Mouse (Mus musculus): ENCODE results near the gene Herc1. TPM values are rescaled to one million over a fixed set of nuclear protein-coding genes. Genes with fewer than 3 reads are reported as not detected.
"Not testable (repeated sequence)": the region's sequence is repeated elsewhere in the genome, so short reads cannot be mapped to it uniquely, and the experiment has no call there.

The Herc1 gene
- polyA plus RNA-seq, 1 experiment from 2014 or later, result 53.3 TPM

DNA sequence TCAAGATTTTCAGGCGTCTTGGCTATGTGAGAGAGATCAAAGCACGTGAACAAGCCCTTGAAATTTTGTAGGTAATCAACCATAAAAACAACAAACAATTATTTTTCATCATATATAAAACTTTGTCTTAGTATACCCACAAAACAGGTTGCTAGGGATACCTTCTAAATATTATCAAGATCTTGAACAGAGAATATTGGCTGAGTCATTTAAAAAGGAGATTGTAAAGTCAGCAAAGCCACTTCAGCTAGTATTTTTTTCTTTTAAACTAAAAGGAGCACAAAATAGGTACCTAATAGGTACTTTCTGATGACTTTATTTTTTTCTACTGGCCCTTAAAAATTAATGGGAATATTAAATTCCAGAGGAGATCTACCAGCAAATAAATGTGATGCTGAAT is 2.5 kb downstream of the Herc1 start:
- WGBS, result 69% methylated on average over 2 of the region's 2 CpGs
- Histone ChIP-seq H3K27ac (replicated peaks) (no peak overlapping the region), H3K9ac (replicated peaks) (0 out of 2 replicates have a peak overlapping the region, but pooled peaks have one; percentile 24), H3K36me3 (no peaks in the 10 kb centered on the region), H3K4me1 (peaks cover 25% of the 10 kb centered on the region), H3K4me2 (replicated peaks) (peak overlapping the region; percentile 78; the same call in 1 of the 2 replicates), H3K27me3 (no peaks in the 10 kb centered on the region), H3K9me3 (no peaks in the 10 kb centered on the region), H3K4me3 (no peak overlapping the region)
- ATAC-seq (replicated peaks), result no peak

GRCm38 (mm10) chr9:66359135-66359534 is 8.9 kb downstream of the Herc1 start:
- Histone ChIP-seq H3K36me3 (no peaks in the 10 kb centered on the region), H3K27ac (replicated peaks) (no peak overlapping the region), H3K4me1 (peaks cover 5% of the 10 kb centered on the region; the same call in 1 of the 2 replicates), H3K4me2 (replicated peaks) (no peak overlapping the region), H3K4me3 (no peak overlapping the region), H3K9me3 (no peaks in the 10 kb centered on the region), H3K9ac (replicated peaks) (no peak overlapping the region), H3K27me3 (no peaks in the 10 kb centered on the region)
- ATAC-seq (replicated peaks), result no peak
- WGBS, result 85% methylated on average over 4 of the region's 4 CpGs

DNA sequence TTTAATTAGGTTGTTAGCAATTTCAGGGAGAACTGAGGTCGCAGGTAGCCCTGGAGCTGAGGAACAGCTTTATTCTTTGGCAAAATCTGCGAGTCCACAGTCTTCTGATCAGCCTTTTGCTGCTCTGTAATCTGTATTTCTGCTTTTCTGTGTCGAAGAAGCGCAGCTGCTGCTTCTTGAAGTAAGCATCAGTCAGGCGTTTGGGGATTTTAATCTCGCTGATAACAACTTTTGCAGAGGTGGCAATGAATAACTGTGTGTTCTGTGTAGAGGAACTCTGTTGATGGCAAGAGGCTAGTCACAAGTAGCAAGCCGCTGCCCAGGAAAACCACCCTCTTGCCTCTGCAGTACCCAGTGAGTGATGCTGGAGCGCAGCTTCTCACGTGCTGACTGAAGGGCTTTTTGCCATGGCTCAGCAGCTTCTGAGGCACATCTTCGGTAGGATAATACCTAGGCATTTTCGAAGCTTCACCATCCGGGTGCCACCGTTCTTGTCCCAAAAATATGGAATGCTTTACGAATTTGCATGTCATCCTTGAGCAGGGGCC is 10.0 kb downstream of the Herc1 start:
- Histone ChIP-seq H3K4me1 (peaks cover 5% of the 10 kb centered on the region; the same call in 1 of the 2 replicates), H3K4me2 (replicated peaks) (no peak overlapping the region), H3K36me3 (no peaks in the 10 kb centered on the region), H3K27me3 (no peaks in the 10 kb centered on the region), H3K27ac (replicated peaks) (no peak overlapping the region), H3K9me3 (no peaks in the 10 kb centered on the region), H3K9ac (replicated peaks) (no peak overlapping the region), H3K4me3 (no peak overlapping the region)
- 75% methylated on average over 14 of the region's 14 CpGs for WGBS
- no peak for ATAC-seq (replicated peaks)

DNA sequence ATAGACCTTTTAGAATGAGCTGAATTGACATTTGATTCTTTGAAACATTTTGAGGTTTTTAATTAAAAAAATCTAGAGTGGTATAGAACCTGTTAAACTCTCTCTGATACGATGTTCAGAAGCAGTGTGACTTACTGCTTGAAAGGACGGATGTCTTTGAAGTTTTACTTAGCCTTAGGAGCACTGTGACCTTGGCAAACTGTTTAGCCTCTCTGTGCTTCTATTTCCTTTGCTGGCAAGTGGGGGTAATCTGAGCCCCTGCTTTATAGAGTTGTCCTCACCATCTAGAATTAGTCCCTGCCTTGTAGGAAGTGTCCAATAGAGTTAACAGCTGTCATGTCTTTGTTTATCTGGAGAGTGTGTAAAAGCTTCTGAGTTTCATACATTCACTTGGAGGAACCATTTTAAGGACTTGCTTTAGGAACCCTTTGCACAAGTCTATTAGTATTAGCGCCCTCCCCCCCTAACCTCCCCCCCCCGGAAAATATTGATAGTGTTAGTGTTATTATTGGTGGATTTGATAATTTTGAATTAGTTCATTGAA is 18.7 kb downstream of the Herc1 start:
- Histone ChIP-seq H3K27ac (replicated peaks) (no peak overlapping the region), H3K4me1 (peaks cover 2% of the 10 kb centered on the region; the same call in 1 of the 2 replicates), H3K4me3 (no peak overlapping the region), H3K4me2 (replicated peaks) (no peak overlapping the region), H3K27me3 (no peaks in the 10 kb centered on the region), H3K36me3 (peaks cover 19% of the 10 kb centered on the region), H3K9me3 (no peaks in the 10 kb centered on the region), H3K9ac (replicated peaks) (no peak overlapping the region)
- 80% methylated on average over 4 of the region's 4 CpGs for WGBS
- ATAC-seq (replicated peaks), result no peak

DNA sequence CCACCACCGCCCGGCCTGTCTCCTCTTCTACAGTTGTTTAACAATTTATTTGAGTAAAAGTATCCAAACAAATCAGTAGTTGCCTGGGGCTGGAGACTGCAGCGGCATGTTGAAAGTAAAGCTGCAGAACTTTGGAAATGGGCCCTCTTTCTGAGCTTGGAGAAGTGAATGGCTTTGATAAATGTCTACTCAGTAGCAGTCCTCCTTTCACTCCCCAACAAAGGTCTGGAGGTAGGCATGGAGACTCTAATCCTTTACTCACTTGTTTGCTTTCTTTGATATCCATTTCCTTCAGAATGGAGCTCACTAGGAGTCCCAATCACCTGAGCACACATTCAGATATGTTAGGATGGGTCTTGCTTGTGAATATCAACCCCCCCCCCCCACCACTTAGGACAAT is 20.1 kb downstream of the Herc1 start:
- Histone ChIP-seq H3K27me3 (no peaks in the 10 kb centered on the region), H3K36me3 (peaks cover 19% of the 10 kb centered on the region), H3K27ac (replicated peaks) (no peak overlapping the region), H3K4me3 (no peak overlapping the region), H3K4me2 (replicated peaks) (no peak overlapping the region), H3K9me3 (no peaks in the 10 kb centered on the region), H3K4me1 (peaks cover 2% of the 10 kb centered on the region; the same call in 1 of the 2 replicates), H3K9ac (replicated peaks) (no peak overlapping the region)
- no peak for ATAC-seq (replicated peaks)
- WGBS, result 45% methylated on average over 3 of the region's 3 CpGs

- no peaks in the 10 kb centered on the region for H3K27me3 ChIP-seq
These were observed 20.6 kb downstream of the Herc1 start for GRCm38 (mm10) chr9:66370847-66371246.

GRCm38 (mm10) chr9:66373432-66373831 is 23.2 kb downstream of the Herc1 start:
- ATAC-seq (replicated peaks), result no peak
- Histone ChIP-seq H3K27me3 (no peaks in the 10 kb centered on the region), H3K4me2 (replicated peaks) (no peak overlapping the region), H3K27ac (replicated peaks) (no peak overlapping the region), H3K4me3 (no peak overlapping the region), H3K9ac (replicated peaks) (no peak overlapping the region), H3K4me1 (peaks cover 2% of the 10 kb centered on the region; the same call in 1 of the 2 replicates), H3K9me3 (no peaks in the 10 kb centered on the region), H3K36me3 (peaks cover 19% of the 10 kb centered on the region)
- WGBS, result 91% methylated on average over 3 of the region's 3 CpGs

More at GRCm38 (mm10) chr9:66370847-66371246, 20.6 kb downstream of the Herc1 start:
- 85% methylated on average over 3 of the region's 3 CpGs for WGBS
- Histone ChIP-seq H3K4me2 (replicated peaks) (no peak overlapping the region), H3K27ac (replicated peaks) (no peak overlapping the region), H3K36me3 (peaks cover 19% of the 10 kb centered on the region), H3K4me1 (peaks cover 2% of the 10 kb centered on the region; the same call in 1 of the 2 replicates), H3K9ac (replicated peaks) (no peak overlapping the region), H3K4me3 (no peak overlapping the region), H3K9me3 (no peaks in the 10 kb centered on the region)
- no peak for ATAC-seq (replicated peaks)

DNA sequence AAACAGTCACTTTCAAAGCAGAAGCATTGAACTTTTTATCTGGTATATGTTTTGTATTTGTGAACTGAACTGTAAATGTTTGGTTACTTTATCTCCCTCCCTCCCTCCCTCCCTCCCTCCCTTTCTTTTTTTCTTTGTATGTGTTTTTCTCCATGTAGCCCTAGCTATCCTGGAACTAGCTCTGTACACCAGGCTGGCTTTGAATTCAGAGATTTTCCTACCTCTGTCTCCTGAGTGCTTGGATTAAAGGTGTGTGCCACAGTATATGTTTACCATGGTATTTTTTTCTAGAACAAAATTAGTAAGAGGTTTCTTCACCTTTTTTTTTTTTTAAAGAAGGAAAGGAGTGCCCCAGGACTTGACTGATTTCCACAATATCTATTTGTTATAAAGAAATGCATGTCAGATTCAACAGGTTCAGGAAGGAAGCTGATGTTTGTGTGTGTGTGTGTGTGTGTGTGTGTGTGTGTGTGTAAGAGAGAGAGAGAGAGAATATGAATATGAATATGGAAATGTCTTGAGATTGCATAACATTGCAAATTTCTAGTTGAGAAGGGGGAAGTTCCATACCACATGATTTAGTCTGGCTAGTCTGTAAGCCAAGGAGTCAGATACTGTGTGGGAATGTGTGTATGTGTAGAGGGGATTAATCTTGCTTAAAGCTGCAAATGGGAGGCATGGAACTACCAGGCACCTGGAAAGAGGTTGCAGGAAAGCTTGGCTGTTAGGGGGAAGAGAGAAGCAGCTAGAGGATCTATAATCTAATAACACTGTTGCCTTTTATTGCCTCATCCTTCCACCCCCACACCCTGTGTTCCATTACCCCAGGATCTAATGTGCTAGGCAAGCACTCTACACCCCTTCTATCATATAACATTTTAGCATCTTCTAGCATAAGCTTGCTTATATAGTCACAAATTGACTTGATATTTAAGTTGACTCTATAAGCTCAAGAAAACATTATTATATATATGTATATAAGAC is 24.5 kb downstream of the Herc1 start:
- no peak overlapping the region for H3K4me3 ChIP-seq
- H3K9me3 ChIP-seq, result no peaks in the 10 kb centered on the region
- no peak overlapping the region for H3K27ac ChIP-seq (replicated peaks)
- 0 out of 2 replicates have a peak, but pooled peaks cover 2% of the 10 kb centered on the region for H3K4me1 ChIP-seq
- H3K36me3 ChIP-seq, result peaks cover 19% of the 10 kb centered on the region
- H3K27me3 ChIP-seq, result no peaks in the 10 kb centered on the region
- H3K9ac ChIP-seq (replicated peaks), result no peak overlapping the region
- no peak for ATAC-seq (replicated peaks)
- no peak overlapping the region for H3K4me2 ChIP-seq (replicated peaks)

GRCm38 (mm10) chr9:66383417-66383816 is 33.2 kb downstream of the Herc1 start:
- Histone ChIP-seq H3K4me1 (no peaks in the 10 kb centered on the region), H3K4me3 (no peak overlapping the region), H3K9ac (replicated peaks) (no peak overlapping the region), H3K4me2 (replicated peaks) (no peak overlapping the region), H3K36me3 (peaks cover 20% of the 10 kb centered on the region; the same call in 1 of the 2 replicates), H3K9me3 (no peaks in the 10 kb centered on the region), H3K27ac (replicated peaks) (no peak overlapping the region), H3K27me3 (no peaks in the 10 kb centered on the region)
- 87% methylated on average over 3 of the region's 3 CpGs for WGBS
- ATAC-seq (replicated peaks), result no peak

- H3K9me3 ChIP-seq; H3K9ac ChIP-seq (replicated peaks); H3K4me3 ChIP-seq; H3K27ac ChIP-seq (replicated peaks); H3K4me1 ChIP-seq; ATAC-seq (replicated peaks); H3K4me2 ChIP-seq (replicated peaks); H3K27me3 ChIP-seq: not testable (repeated sequence)
- H3K36me3 ChIP-seq, result peaks cover 35% of the 10 kb centered on the region; the same call in 1 of the 2 replicates
- WGBS, result 92% methylated on average over 2 of the region's 2 CpGs
These were observed 40.1 kb downstream of the Herc1 start for GRCm38 (mm10) chr9:66390338-66390737.

GRCm38 (mm10) chr9:66393304-66393703 is 43.1 kb downstream of the Herc1 start:
- Histone ChIP-seq H3K4me2 (replicated peaks) (no peak overlapping the region), H3K4me3 (no peak overlapping the region), H3K9me3 (no peaks in the 10 kb centered on the region), H3K27me3 (no peaks in the 10 kb centered on the region), H3K36me3 (peaks cover 36% of the 10 kb centered on the region), H3K9ac (replicated peaks) (no peak overlapping the region), H3K4me1 (no peaks in the 10 kb centered on the region), H3K27ac (replicated peaks) (no peak overlapping the region)
- WGBS, result 92% methylated on average over 5 of the region's 5 CpGs
- ATAC-seq (replicated peaks), result no peak

DNA sequence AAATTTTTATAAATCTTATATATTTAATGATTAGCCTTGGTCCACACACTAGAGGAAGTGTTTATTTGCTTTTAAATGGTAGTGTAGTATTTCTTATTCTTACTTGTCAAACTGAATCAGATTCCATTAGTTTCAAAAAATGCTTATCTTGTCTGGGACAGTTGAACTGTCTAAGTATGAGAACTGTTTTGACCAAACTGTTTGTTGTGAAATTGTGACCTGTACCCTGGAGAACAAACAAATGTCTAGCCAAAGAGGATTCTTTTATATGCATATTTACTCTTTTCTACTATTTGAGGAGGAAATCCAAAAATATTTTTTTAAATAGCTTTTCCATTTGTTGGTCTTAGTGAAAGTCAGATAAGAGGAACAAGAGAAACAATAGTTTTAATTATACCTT is 73.2 kb downstream of the Herc1 start:
- no peaks in the 10 kb centered on the region for H3K4me1 ChIP-seq
- no peak overlapping the region for H3K9ac ChIP-seq (replicated peaks)
- H3K4me3 ChIP-seq, result no peak overlapping the region
- H3K27ac ChIP-seq (replicated peaks), result no peak overlapping the region
- no peaks in the 10 kb centered on the region for H3K27me3 ChIP-seq
- H3K4me2 ChIP-seq (replicated peaks), result no peak overlapping the region
- H3K9me3 ChIP-seq, result no peaks in the 10 kb centered on the region
- no peak for ATAC-seq (replicated peaks)
- H3K36me3 ChIP-seq, result peaks cover 13% of the 10 kb centered on the region
